Mouse (Mus musculus) midbrain, embryonic 11.5 days (tissue): ENCODE results near the gene Plbd2. TPM values are rescaled to one million over a fixed set of nuclear protein-coding genes. Genes with fewer than 3 reads are reported as not detected.

Experiments
- ATAC-seq: fragments of 200-750 bp; cut with Nextera tagmentation; 2 replicates; pipeline ENCODE4 v1.8.0; 2017; ENCODE audit warnings: moderate TSS enrichment, moderate library complexity; ENCODE audit not compliant: low FRiP score
- DNase-seq: peaks from one replicate; pipeline ENCODE4 v3.0.0; 2015; ENCODE audit warnings: low spot score; ENCODE audit errors: missing footprints
- H3K27ac ChIP-seq: fragments of 300-500 bp; sonication (generic); 2 replicates; pipeline ENCODE4 v1.5.1; 2014; ENCODE audit warnings: low read depth, low read length
- H3K27me3 ChIP-seq: fragments of 300-500 bp; sonication (generic); 2 replicates; pipeline ENCODE4 v1.6.1; 2014; ENCODE audit warnings: mild to moderate bottlenecking, low read length, moderate library complexity, mixed read lengths; ENCODE audit not compliant: control insufficient read depth, insufficient read depth
- H3K36me3 ChIP-seq: fragments of 300-500 bp; sonication (generic); 2 replicates; pipeline ENCODE4 v1.6.1; 2014; ENCODE audit warnings: mild to moderate bottlenecking, low read length, moderate library complexity, mixed read lengths; ENCODE audit not compliant: control insufficient read depth, insufficient read depth
- H3K4me1 ChIP-seq: fragments of 300-500 bp; sonication (generic); 2 replicates; pipeline ENCODE4 v1.6.1; 2014; ENCODE audit warnings: low read length; ENCODE audit not compliant: control insufficient read depth, insufficient read depth
- H3K4me2 ChIP-seq: fragments of 300-500 bp; sonication (generic); 2 replicates; pipeline ENCODE4 v1.6.1; 2014; ENCODE audit warnings: mild to moderate bottlenecking, moderate library complexity
- H3K4me3 ChIP-seq: fragments of 300-500 bp; sonication (generic); 2 replicates; pipeline ENCODE4 v1.5.1; 2014; ENCODE audit warnings: low read depth, low read length
- H3K9ac ChIP-seq: fragments of 300-500 bp; sonication (generic); 2 replicates; pipeline ENCODE4 v1.6.1; 2014; ENCODE audit warnings: low read length
- H3K9me3 ChIP-seq: fragments of 300-500 bp; sonication (generic); 2 replicates; pipeline ENCODE4 v1.6.1; 2016; ENCODE audit warnings: low read length; ENCODE audit not compliant: control insufficient read depth
- WGBS: fragments of 180-500 bp; shearing (Covaris S2); extraction: QIAGEN DNeasy Blood & Tissue Kit; methylation state at CpG from one replicate; pipeline ENCODE4 v1.1.7; 2014; 5-methylcytosine and 5-hydroxymethylcytosine counted together
- polyA plus RNA-seq: library from polyadenylated mRNA; unstranded; fragments of >200 nt; fragmentation: Nextera tagmentation; extraction: Ambion mirVana; gene quantifications from 2 replicates; pipeline ENCODE4 v1.2.1, GENCODE M21; 2014

The Plbd2 gene
- polyA plus RNA-seq, 1 experiment from 2014 or later = 21.9 TPM

DNA sequence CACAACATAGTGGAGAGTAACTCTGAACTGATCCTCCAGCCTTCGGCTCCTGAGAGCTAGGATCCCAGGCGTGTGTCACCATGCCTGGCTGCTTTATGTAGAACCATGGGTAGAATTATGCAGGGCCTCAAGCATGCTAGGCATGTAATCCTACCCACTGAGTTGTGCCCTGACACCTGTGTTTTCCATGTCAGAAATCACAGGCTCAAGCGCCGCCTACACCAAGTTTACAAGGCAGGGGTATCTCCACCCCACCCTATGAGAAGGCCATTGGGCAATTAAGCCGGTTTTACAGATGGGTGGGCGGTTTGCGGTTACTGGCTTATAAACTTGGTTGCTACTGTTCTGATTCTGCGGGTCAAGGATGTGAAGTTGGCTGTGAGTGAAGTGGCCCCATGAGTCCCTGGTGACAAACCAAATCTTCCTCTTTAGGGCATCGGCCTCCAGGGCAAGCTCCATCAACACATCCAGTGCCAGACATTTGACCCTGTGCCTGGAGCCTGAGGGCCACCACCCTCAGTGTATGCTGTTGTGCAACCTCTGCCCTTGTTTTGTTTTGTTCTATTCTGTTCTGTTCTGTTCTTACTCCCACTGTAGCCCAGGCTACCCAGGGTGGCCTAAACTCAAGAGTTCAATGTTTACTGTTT, 10.7 kb upstream of the Plbd2 start:
- no peak overlapping the region for H3K27ac ChIP-seq
- no peak overlapping the region for H3K9ac ChIP-seq
- H3K4me1 ChIP-seq = peaks cover 8% of the 10 kb centered on the region
- WGBS = 94% methylated on average over 9 of the region's 9 CpGs
- H3K36me3 ChIP-seq = no peaks in the 10 kb centered on the region
- H3K4me2 ChIP-seq = no peak overlapping the region
- DNase-seq (no peak), ATAC-seq (no peak)
- H3K9me3 ChIP-seq = no peaks in the 10 kb centered on the region
- peaks cover 10% of the 10 kb centered on the region for H3K27me3 ChIP-seq
- H3K4me3 ChIP-seq = no peak overlapping the region

DNA sequence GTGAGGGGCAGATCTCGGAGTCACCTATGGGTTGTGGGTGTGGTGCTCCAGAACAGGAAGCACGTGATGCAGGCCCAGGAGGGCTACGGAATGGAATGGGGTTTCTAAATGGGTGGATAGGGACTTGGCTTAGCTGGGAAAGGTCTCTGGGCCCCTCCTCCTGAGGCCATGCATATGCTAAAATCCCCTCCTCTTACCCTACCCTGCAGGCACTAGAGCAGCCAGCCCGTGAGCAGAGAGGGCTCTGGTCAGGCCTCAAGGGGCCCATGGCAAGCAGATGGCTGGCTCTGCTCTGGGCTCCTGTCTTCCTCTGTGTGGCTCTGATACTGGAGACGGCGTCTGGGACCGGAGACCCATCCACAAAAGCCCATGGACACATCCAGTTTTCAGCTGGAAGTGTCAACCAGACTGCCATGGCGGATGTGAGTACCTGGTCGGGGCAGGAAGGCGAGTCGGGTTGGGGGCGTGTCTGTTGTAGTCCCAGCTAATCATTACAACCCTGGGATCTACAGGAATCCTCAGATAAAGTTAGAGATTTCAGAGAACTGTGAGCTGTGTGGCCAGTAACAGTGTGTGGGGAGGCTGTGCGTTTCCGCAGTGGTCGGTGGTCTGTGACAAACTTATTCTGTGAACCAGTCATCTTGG, 9.6 kb upstream of the Plbd2 start:
- Histone ChIP-seq H3K4me2 (no peak overlapping the region), H3K9me3 (no peaks in the 10 kb centered on the region), H3K27me3 (peaks cover 10% of the 10 kb centered on the region), H3K36me3 (no peaks in the 10 kb centered on the region), H3K27ac (no peak overlapping the region), H3K4me3 (no peak overlapping the region), H3K4me1 (peaks cover 8% of the 10 kb centered on the region), H3K9ac (no peak overlapping the region)
- 37% methylated on average over 15 of the region's 15 CpGs for WGBS
- DNase-seq (no peak), ATAC-seq (no peak; the same call in 1 of the 2 replicates)

DNA sequence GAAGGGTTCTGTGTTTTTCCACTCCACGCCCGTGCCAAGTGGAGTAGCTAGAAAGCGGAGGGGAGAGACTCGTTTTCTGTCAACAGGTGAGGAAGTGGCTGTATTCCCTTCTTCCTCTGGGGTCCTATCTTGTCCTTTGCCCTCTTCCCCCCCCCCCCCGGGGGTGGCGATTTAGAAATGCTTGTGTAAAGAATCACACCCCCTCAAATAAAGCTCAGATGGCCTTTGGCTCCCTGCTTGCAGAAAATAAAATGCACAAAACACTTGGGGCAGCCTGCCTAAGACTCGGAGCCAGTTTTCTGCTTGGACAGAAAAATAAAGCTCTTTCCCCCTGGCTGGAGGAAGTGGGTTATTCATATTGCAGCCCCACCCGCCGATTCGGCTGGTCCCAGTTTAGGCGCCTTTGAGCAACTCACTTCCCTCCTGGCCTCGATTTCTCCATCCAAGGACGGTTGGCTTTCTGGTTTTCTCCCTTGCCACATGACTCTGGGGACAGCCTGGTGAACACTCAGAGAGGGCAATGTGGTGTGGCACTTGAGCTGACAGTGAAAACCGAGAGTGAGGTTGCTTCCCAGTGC, 8.3 kb upstream of the Plbd2 start:
- Histone ChIP-seq H3K27me3 (peaks cover 10% of the 10 kb centered on the region), H3K4me1 (peaks cover 8% of the 10 kb centered on the region), H3K27ac (no peak overlapping the region), H3K4me2 (peak overlapping the region; percentile 55), H3K4me3 (peak overlapping the region; percentile 35; the same call in 1 of the 2 replicates), H3K36me3 (no peaks in the 10 kb centered on the region), H3K9me3 (no peaks in the 10 kb centered on the region), H3K9ac (no peak overlapping the region; the same call in 1 of the 2 replicates)
- ATAC-seq (no peak), DNase-seq (no peak)
- 37% methylated on average over 14 of the region's 14 CpGs for WGBS

GRCm38 (mm10) chr5:120510982-120511642, 7.7 kb upstream of the Plbd2 start, which contains the start of gene Slc8b1:
Slc8b1 (plus strand) TSS chr5:120511168.
- Histone ChIP-seq H3K4me1 (peaks cover 8% of the 10 kb centered on the region), H3K27ac (no peak within 1 kb of the TSS)
- WGBS = 1% methylated on average over 36 of the region's 36 CpGs

DNA sequence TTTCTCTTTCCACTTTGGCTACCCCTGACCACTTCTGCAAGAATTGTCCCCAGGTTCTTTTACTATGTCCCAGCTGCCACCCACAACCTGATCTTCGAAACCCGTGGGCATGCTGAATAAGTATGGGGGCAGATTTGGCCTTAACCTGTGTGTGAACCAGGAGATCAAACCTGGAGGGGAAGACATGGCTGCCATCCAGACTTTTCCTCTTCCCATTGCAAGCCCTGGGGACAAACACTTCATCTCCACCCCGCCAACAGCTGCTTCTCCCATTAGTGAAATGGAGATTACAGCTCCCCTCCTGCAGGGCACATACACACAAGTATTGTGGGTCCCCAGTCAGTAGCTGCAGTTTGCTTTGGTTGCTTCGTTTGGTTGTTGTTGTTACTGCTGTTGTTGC, 3.9 kb upstream of the Plbd2 start:
- Histone ChIP-seq H3K4me3 (no peak overlapping the region), H3K36me3 (no peaks in the 10 kb centered on the region), H3K4me2 (no peak overlapping the region), H3K4me1 (peaks cover 10% of the 10 kb centered on the region), H3K9me3 (no peaks in the 10 kb centered on the region), H3K27ac (no peak overlapping the region), H3K9ac (no peak overlapping the region), H3K27me3 (peaks cover 10% of the 10 kb centered on the region)
- no peak for ATAC-seq
- 66% methylated on average over 4 of the region's 4 CpGs for WGBS
- no peak for DNase-seq

More at GRCm38 (mm10) chr5:120510982-120511642, 7.7 kb upstream of the Plbd2 start, which contains the start of gene Slc8b1:
- Histone ChIP-seq H3K4me3 (peak within 1 kb of the TSS; percentile 35), H3K9ac (peak within 1 kb of the TSS; percentile 39), H3K27me3 (peaks cover 10% of the 10 kb centered on the region), H3K9me3 (no peaks in the 10 kb centered on the region), H3K4me2 (peak within 1 kb of the TSS; percentile 55), H3K36me3 (no peaks in the 10 kb centered on the region)
- ATAC-seq (peak; percentile 93), DNase-seq (peak; percentile 99)

DNA sequence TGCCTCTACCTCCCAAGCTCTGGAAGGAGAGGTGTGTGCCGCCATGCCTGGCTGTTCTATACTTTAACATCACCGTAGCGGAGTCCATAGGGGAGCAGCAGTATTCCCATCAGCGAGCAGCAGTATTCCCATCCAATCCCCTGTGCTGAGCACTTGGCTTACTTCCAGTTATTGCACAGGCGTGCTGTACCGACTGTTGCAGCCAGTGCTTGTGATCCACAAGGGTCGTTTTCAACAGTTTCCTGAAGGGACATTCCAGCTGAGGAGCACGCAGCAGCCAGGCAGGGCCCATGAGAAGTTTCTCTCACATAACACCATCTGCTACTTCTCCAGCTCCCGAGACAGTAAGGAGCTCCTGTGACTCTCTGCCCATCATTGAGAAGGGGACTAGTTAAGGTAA, 3.1 kb upstream of the Plbd2 start:
- DNase-seq = no peak
- Histone ChIP-seq H3K27ac (no peak overlapping the region), H3K4me3 (no peak overlapping the region), H3K9ac (no peak overlapping the region), H3K27me3 (peaks cover 2% of the 10 kb centered on the region; the same call in 1 of the 2 replicates), H3K4me1 (peaks cover 14% of the 10 kb centered on the region), H3K4me2 (no peak overlapping the region), H3K36me3 (no peaks in the 10 kb centered on the region), H3K9me3 (no peaks in the 10 kb centered on the region)
- ATAC-seq = no peak
- 80% methylated on average over 9 of the region's 9 CpGs for WGBS

GRCm38 (mm10) chr5:120505781-120506180, 2.4 kb upstream of the Plbd2 start:
- no peaks in the 10 kb centered on the region for H3K9me3 ChIP-seq
- WGBS = 67% methylated on average over 9 of the region's 9 CpGs
- ATAC-seq = no peak
- no peaks in the 10 kb centered on the region for H3K27me3 ChIP-seq
- no peak for DNase-seq
- no peak overlapping the region for H3K4me3 ChIP-seq
- H3K27ac ChIP-seq = no peak overlapping the region
- peaks cover 14% of the 10 kb centered on the region for H3K4me1 ChIP-seq
- no peaks in the 10 kb centered on the region for H3K36me3 ChIP-seq
- no peak overlapping the region for H3K9ac ChIP-seq
- no peak overlapping the region for H3K4me2 ChIP-seq

DNA sequence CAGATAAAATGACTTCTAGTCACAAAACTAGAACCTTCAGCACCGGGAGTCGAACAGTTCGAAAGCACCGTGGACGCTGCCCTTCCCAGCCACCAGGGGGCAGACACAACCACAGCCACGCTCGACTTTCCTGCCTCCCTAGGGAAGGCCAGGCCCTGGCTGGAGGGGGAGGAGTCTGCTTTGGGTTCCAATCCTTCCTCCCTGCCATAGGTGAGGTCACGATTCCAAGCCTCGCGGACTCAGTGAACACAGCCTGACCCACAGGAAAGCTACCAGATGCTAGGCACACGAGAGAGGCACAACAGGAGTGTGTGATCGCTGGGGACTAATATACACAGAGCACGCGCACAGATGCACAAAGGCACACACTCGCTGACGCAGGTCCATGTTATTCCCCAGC, 1.9 kb upstream of the Plbd2 start:
- Histone ChIP-seq H3K36me3 (no peaks in the 10 kb centered on the region), H3K4me2 (no peak overlapping the region), H3K27ac (no peak overlapping the region), H3K4me1 (peaks cover 14% of the 10 kb centered on the region), H3K27me3 (no peaks in the 10 kb centered on the region), H3K9me3 (no peaks in the 10 kb centered on the region), H3K4me3 (no peak overlapping the region), H3K9ac (no peak overlapping the region)
- WGBS = 24% methylated on average over 16 of the region's 16 CpGs
- ATAC-seq (no peak), DNase-seq (peak; percentile 95)
